Mouse (Mus musculus) bone marrow, adult 2 months (tissue): ENCODE data around the gene Fam136a. TPM values are rescaled to one million over a fixed set of nuclear protein-coding genes. Genes with fewer than 3 reads are reported as not detected.

Experiments used
- H3K27ac ChIP-seq: fragments of 200-500 bp; 2 replicates; pipeline ENCODE4 v1.5.1; 2012; ENCODE audit warnings: low read depth, mild to moderate bottlenecking, control low read depth, inconsistent platforms, low read length; ENCODE audit not compliant: control insufficient read depth, poor library complexity, insufficient read depth
- H3K4me1 ChIP-seq: fragments of 200-500 bp; 2 replicates; pipeline ENCODE4 v1.6.1; 2011; ENCODE audit warnings: low read length; ENCODE audit not compliant: control insufficient read depth, insufficient read depth
- H3K4me3 ChIP-seq: fragments of 200-500 bp; replicated peaks from 2 replicates; pipeline ENCODE3; 2011; ENCODE audit warnings: mild to moderate bottlenecking, low read depth, low read length, control low read depth; ENCODE audit not compliant: control insufficient read depth
- CTCF ChIP-seq: fragments of 200-500 bp; IDR thresholded peaks from 2 replicates; pipeline ENCODE4 v1.5.1; 2011; ENCODE audit warnings: low read length, control low read depth; ENCODE audit not compliant: control insufficient read depth, insufficient read depth
- POLR2A ChIP-seq: fragments of 200-500 bp; IDR thresholded peaks from 2 replicates; pipeline ENCODE4 v1.6.1; 2011; ENCODE audit warnings: low read depth, mild to moderate bottlenecking, control low read depth, low read length, borderline replicate concordance; ENCODE audit not compliant: control insufficient read depth
- WGBS: fragments of 180-500 bp; shearing (Covaris S2); methylation state at CpG from one replicate; pipeline ENCODE4 v1.1.7; 2018; 5-methylcytosine and 5-hydroxymethylcytosine counted together
- polyA plus RNA-seq: library from polyadenylated mRNA; stranded (reverse); fragments of >200 nt; gene quantifications from 2 replicates; pipeline ENCODE4 v1.2.4, GENCODE M21; 2011; ENCODE audit warnings: low replicate concordance; ENCODE audit not compliant: missing spikeins, insufficient read depth, insufficient read length

The Fam136a gene
- 7.7 and 24.3 TPM in 2 replicates for polyA plus RNA-seq

- H3K4me3 ChIP-seq = peak within 1 kb of the TSS; percentile 72
- under 1% methylated on average over 75 of the region's 76 CpGs for WGBS
- peak within 1 kb of the TSS; percentile 30 for H3K27ac ChIP-seq
- peaks cover 1% of the 10 kb centered on the region; the same call in 1 of the 2 replicates for H3K4me1 ChIP-seq
- TF ChIP-seq POLR2A (peak; percentile 46; the same call in 1 of the 2 replicates), CTCF (peak; percentile 95)
Observed at GRCm38 (mm10) chr6:86365371-86366124, at the start of gene Fam136a. TSS of gene Fam136a (plus strand) at chr6:86365646.

GRCm38 (mm10) chr6:86317066-86317465 lies 48.4 kb upstream of the Fam136a start:
- H3K4me3 ChIP-seq = no peak overlapping the region
- 46% methylated on average over 1 of the region's 1 CpGs for WGBS
- no peak for TF ChIP-seq CTCF
- no peak for TF ChIP-seq POLR2A

DNA sequence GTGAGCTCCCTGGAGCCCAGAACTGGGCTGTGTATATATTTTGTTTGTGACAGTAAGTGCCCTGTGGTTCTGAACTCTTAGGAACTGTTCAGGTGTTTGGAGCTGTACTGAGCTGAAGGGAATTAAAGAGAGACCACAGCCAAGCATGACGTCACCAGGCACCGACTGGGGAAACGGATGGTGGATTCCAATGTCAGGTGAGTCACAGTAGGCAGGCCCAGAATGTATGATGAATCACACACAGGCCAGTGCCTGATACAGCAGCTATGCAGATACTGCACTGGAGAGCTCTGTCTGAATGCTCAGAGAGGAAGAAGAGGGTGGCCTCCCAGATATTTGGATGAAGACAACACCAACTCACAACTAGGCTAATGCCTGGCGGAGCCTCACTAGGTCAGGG lies 46.6 kb upstream of the Fam136a start:
- Histone ChIP-seq H3K4me1 (no peaks in the 10 kb centered on the region), H3K4me3 (no peak overlapping the region), H3K27ac (no peak overlapping the region)
- 69% methylated on average over 4 of the region's 4 CpGs for WGBS
- no peak for TF ChIP-seq CTCF
- no peak for TF ChIP-seq POLR2A

More at GRCm38 (mm10) chr6:86317066-86317465, 48.4 kb upstream of the Fam136a start:
- Histone ChIP-seq H3K4me1 (no peaks in the 10 kb centered on the region), H3K27ac (no peak overlapping the region)

- H3K4me3 ChIP-seq = no peak overlapping the region
- no peak for TF ChIP-seq POLR2A
- no peak for TF ChIP-seq CTCF
- no peak overlapping the region for H3K27ac ChIP-seq
- WGBS = 75% methylated on average over 5 of the region's 5 CpGs
- no peaks in the 10 kb centered on the region for H3K4me1 ChIP-seq
Observed at GRCm38 (mm10) chr6:86322031-86322563, 43.3 kb upstream of the Fam136a start.

DNA sequence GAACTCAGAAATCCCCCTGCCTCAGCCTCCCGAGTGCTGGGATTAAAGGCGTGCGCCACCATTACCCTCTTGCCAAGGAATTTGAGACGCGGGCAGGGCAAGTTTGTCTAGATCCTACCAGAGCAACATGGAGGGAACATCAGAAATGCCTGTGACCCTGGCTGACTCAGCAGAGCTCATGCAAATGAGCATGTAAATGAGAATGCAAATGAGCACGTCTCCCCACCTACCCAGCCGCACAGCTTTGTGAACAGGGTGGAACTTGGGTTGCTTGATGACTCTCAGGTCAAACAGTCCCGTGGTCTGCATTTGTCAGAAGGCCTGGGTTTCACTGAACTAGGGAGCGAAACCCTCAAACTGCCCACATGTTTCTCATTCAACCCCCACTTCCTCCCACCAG lies 42.5 kb upstream of the Fam136a start:
- no peak overlapping the region for H3K4me3 ChIP-seq
- no peak overlapping the region for H3K27ac ChIP-seq
- no peaks in the 10 kb centered on the region for H3K4me1 ChIP-seq
- WGBS = 86% methylated on average over 9 of the region's 9 CpGs
- no peak for TF ChIP-seq POLR2A
- TF ChIP-seq CTCF = no peak

DNA sequence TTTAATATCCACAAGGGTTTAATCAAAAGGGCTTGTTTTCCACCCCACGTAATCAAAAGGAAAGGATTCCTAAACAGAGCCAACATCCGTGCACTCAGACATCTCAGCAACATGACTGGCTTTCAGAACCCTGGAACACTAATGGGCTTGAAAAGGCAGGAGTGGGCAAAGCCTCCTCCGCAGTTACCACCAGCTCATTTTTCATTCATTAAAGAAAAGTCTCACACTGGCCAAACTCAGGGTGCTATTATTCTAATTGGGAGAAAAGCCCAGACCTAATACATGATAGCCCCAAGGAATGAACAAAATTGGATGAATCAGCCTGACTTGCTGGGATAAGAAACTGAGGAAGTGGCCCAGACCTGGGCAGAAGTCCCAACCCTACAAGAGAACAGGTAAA lies 41.0 kb upstream of the Fam136a start:
- Histone ChIP-seq H3K4me1 (no peaks in the 10 kb centered on the region), H3K4me3 (no peak overlapping the region), H3K27ac (no peak overlapping the region)
- 85% methylated on average over 3 of the region's 3 CpGs for WGBS
- TF ChIP-seq CTCF (no peak), POLR2A (no peak)

GRCm38 (mm10) chr6:86325646-86326045 lies 39.8 kb upstream of the Fam136a start:
- H3K27ac ChIP-seq = no peak overlapping the region
- H3K4me1 ChIP-seq = no peaks in the 10 kb centered on the region
- no peak for TF ChIP-seq POLR2A
- no peak for TF ChIP-seq CTCF
- 55% methylated on average over 5 of the region's 5 CpGs for WGBS
- H3K4me3 ChIP-seq = no peak overlapping the region

- TF ChIP-seq POLR2A (no peak), CTCF (no peak)
- Histone ChIP-seq H3K4me3 (no peak overlapping the region), H3K27ac (no peak overlapping the region), H3K4me1 (no peaks in the 10 kb centered on the region; the same call in 1 of the 2 replicates)
- 86% methylated on average over 18 of the region's 18 CpGs for WGBS
Observed at GRCm38 (mm10) chr6:86326866-86327265, 38.6 kb upstream of the Fam136a start.

DNA sequence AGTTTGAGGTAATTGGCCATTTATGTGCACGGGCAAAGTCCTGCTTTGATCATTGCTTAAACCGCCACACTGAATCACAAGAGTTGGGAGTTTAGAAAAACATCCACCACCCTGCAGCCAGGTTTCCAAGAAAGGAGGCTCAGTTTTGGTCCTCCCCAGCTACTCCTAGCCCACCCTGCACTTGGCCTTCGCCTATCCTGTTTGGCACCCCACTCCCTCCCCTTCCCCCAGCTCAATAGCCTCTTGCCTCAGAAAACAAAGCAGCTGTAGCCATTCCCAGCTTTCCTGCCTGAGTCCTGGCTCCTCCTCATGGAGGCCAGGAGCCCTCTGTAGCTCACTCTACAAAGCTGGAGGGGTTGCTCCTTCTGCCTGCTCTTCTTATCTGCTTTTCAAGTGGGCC lies 37.1 kb upstream of the Fam136a start:
- WGBS = 81% methylated on average over 3 of the region's 3 CpGs
- Histone ChIP-seq H3K4me3 (no peak overlapping the region), H3K4me1 (no peaks in the 10 kb centered on the region; the same call in 1 of the 2 replicates), H3K27ac (no peak overlapping the region)
- TF ChIP-seq POLR2A (no peak), CTCF (no peak)
